Mouse (Mus musculus) bone marrow, adult 2 months (tissue): ENCODE results near the gene Trappc5.

ENCODE experiments used
- CTCF ChIP-seq: fragments of 200-500 bp; IDR thresholded peaks from 2 replicates; pipeline ENCODE4 v1.5.1; 2011; ENCODE audit warnings: low read length, control low read depth; ENCODE audit not compliant: control insufficient read depth, insufficient read depth
- POLR2A ChIP-seq: fragments of 200-500 bp; IDR thresholded peaks from 2 replicates; pipeline ENCODE4 v1.6.1; 2011; ENCODE audit warnings: low read depth, mild to moderate bottlenecking, control low read depth, low read length, borderline replicate concordance; ENCODE audit not compliant: control insufficient read depth

- TF ChIP-seq CTCF = no peak
- TF ChIP-seq POLR2A = no peak
These were observed 19.2 kb upstream of the Trappc5 start for GRCm38 (mm10) chr8:3656725-3657381.
